Mouse (Mus musculus) heart, postnatal 25 days (tissue): ENCODE results near the gene Tmpo. TPM values are rescaled to one million over a fixed set of nuclear protein-coding genes. Genes with fewer than 3 reads are reported as not detected.

Experiments
- DNase-seq: peaks from one replicate; pipeline ENCODE4 v3.0.0; 2022; ENCODE audit warnings: low spot score
- intact Hi-C: fragments of 180-260 bp; cut with DNase I; formaldehyde crosslinking; loops from one replicate; pipeline ENCODE4 v1.15.1; 2025
- total RNA-seq, 2 experiments: library from RNA; stranded (reverse); gene quantifications; 2 replicates each; pipeline ENCODE4 v1.2.3; 2021

The Tmpo gene
- 10 to 100 TPM; 40.1 to 45.7 TPM for total RNA-seq

DNA sequence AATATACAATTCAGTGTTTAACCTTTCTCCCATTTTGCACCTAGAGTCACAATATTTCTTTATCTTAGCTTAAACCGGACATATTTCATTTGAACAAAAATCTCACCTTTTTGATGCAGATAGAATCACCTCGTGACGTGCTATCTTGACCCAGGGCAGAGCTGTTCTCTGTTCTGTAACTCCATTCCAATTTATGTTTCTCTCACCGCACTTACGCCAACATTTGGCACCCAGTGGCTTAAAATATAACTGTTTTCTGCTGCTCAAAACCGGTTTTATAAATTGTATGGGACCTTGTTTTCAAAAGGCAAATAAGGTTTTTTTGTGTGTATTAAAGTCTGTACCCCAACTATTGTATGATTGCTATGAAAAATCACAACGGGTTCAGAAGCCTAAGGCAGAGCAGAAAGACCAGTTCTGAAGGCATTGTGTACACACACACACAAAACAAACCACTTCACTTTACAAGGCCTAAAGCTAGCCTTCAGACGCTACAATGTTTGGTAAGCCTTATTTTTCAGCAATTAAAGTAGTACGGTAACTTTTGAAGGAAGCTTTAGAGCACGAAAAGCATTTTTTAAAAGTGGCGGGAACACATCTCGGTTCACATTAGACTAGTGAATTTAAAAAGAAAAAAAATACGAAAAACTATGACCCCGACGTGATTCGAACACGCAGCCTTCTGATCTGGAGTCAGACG lies at the start of gene Tmpo:
Tmpo (minus strand) TSS at position 555 of the 700 bp plus-strand sequence.
- no peak for DNase-seq
- intact Hi-C loops, result loop anchor here (10.0 kb wide), 1 partner anchor 1834 kb away; no protein-coding TSS in a partner anchor

DNA sequence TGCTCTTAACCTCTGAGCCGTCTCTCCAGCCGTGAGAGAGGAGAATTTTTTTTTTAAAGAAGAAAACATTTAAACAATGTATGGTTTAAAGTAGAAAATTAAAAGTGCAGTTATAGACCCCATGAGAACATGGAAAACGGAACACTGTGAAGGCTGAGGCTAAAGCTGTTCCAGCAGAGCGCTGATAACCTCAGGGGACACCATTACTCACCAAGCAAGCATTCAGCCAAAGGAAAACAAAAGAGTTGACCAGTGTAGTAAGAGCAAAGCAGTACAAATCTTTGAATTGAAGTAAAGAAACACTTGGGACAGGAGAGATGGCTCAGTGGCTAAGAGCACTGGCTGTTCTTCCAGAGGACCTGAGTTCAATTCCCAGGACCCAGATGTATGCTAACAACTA lies 49.3 kb upstream of the Tmpo start:
- intact Hi-C loops, result no loop called here
- DNase-seq, result peak; percentile 46

DNA sequence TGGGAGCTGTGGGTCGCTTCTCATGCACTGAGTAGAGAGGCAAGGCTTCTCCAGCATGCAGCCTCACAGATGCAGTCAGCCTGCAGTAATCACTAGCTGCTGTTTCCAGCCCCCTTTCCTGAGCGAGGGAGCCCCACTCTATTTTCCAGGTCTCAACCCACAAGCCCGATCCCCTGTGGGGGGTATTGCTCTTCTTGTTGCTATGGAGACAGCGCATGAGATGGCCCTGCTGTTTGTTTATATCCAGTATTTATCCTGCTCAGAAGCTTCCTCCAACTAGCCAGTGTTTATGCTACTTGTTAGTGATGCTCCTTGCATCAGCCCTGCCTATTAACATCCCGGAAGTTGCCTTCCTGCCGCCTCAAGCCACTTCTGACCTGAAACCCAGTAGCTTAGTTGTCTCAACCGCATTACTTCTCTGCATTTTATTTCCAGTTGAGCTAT lies 48.4 kb upstream of the Tmpo start:
- DNase-seq, result no peak
- intact Hi-C loops, result no loop called here

DNA sequence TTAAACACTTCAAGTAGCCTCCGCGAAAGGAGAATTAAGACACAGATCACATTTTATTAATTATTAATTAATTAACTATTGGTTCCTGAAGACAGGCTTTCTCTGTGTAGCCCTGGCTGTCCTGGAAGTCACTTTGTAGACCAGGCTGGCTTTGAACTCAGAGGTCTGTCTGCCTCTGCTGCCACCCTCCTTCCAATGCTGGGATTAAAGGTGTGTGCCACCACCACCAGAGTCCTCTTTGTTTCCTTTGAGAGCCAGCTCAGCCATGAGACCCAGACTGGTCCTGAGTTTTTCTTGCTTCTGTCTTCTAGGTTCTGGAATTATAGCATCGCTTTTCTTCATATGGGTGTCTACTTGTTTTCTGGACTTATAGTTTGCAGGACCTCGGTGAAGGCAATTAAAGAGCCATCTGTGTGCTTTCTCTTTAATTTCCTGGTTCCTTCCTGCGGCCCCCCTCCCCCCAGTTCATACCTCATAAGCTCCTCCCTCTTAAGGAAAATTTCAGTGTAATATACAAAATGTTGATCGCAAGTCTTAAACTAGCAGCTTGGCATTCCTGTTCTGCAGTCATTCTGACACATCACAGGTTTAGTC lies 47.9 kb upstream of the Tmpo start:
- intact Hi-C loops, result no loop called here
- DNase-seq, result no peak

DNA sequence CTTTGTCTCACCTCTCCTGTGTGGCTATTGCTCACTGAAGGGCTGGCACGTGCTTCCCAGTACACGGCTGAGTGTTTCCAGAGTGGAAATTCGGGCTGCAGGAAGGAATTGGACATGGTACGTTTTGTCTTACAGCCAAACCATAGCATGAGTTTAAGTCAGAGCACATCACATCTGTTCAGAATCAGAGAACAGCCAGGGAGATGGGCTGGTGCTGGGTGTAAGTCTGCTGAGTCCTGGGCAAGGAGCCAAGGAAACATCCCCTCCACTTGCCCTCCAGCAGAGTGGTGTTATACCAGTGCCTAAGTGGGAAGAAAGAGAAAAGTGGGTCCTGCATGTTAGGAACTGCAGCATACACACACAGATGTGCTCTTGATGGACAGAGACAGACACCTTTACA lies 45.9 kb upstream of the Tmpo start:
- intact Hi-C loops, result no loop called here
- no peak for DNase-seq

DNA sequence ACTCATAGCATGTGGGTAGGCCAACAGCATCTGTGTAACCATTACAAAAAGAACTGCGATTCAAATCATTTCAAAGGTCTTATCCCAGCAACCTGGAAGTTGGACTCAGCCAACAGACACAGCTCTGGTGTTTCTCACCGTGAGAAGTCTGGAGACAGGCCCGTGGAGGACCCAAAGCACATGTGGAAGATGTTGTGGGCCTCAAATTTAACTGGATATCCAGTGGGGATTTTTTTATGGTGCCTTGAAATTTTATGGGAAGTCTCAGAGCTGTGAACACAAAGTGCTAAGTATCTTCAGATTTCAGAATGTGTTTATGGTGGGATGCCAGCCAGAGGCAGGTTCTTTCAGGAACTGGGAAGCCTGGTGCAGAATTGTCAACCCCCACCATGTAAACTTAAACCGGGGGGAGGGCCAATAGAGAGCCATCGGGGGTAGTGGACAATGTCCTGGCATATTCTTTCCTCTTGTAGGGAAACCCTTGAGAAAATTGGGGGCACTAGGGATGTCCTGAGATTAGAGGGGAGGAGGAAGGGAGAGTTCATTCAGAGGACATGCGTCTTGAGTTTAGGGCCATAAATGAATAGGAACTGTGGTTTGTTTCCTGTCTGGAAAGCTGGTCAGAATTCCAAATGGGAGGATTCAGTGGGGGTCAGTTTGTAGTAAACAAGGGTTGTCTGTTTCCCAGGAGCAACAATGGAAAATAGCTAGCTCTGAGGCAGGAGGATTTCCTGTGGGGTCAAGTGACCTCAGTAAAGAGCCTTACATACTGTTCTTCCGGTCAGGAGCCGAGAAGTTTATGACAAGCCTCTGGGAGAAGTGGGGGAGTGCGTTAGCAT lies 41.5 kb upstream of the Tmpo start:
- no peak for DNase-seq
- intact Hi-C loops, result no loop called here

DNA sequence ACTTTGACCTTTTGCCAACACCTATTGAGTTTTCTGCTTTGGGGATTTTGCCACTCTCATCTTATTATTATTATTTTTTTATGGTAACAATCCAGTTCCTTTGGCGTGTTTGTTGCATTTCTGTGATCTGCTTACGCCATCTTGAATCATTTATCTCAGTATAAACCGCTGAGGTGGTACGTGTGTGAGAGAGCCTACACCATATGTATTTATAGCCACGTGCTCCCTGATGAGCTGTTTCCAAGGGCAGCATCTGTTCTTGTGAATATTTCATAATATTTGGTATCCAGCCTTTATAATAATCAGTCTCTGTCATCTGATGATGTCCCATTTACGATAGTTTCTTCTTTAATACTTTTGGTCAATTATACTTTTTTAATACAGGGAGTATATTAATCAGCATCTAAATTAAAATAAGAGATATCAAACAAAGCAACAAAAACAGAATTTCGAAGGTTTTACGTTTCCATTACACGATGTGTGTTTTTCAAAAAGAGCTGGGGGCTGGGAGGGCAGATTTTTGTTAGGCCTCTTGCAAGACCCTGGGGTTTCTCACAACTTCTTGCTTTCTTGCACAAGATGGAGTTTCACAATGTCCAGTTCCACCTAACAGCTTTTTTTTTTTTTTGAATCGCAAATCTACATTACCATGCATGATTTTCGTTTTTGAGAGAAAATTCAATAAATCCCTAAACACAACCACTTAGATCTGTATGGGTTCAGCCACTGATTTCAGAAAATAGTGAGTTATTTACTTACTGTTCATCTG lies 28.0 kb upstream of the Tmpo start:
- intact Hi-C loops, result no loop called here
- no peak for DNase-seq

DNA sequence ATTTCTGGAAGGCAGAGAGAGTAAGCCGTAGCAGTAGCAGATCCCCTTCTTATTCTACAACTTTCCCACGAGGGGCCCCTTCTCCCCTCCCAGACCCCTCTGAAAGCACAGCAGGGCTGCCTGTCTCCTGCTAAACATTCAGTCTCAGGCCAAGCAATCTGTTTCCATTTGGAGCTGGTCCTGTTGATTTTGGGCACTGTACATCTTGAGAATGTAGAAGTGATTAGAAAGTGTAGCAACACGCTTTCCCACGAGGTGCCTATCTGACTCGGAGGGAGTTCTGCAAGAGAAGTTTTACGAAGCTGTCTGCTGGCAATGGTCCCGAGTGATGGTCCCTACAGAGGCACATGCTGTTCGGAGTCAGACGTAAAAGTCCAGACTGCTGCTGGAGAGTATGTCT lies 27.3 kb upstream of the Tmpo start:
- intact Hi-C loops, result no loop called here
- DNase-seq, result peak; percentile 23

DNA sequence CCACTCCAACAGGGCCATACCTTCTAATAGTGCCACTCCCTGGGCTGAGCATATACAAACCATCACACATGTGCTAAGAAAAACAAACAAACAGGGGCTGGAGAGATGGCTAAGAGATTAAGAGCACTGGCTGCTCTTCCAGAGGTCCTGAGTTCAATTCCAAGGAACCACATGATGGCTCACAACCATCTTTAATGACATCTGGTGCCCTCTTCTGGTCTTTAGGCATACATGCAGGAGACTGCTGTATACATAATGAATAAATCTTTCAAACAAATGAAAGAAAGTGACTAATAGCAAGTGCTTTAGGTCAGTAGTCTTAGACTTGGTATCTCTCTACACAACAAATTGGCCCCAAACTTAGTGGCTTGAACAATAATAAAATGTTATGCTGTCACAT lies 26.2 kb upstream of the Tmpo start:
- intact Hi-C loops, result no loop called here
- no peak for DNase-seq

DNA sequence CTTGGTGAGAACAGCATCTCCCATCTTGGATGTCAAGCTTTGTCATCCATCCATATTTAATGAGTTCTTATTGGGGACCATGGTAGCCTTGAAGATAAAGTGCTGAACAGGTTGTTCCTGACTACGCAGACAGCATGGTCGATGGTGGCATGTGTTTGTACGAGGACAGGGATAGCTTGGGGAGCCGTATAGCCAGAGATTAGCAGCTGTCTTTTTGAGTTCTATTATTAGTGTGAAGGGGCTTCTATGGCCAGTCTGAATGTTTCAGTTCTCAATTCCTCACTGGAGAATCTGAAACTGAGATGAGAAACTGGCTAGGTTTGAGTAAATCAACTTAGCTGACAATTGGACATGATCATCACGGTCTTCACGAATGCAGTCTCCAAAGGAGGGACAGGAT lies 24.5 kb upstream of the Tmpo start:
- DNase-seq, result no peak
- intact Hi-C loops, result no loop called here

DNA sequence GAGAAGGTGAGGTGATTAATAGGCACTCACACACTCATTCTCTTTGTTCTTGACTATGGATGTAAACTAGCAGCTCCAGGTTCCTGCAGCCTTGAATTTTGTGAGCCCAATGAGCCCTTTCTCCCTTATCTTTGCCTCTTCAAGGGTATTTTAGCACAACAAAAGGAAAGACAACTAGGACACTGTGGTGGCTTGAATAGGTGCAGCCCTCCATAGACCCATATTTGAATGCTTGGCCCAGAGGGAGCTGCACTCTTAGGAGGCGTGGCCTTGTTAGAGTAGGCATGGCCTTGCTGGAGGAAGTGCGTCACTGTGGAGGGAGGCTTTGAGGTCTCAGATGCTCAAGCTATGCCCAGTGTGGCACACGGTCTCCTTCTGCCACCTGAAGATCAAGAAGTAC lies 19.5 kb upstream of the Tmpo start:
- no peak for DNase-seq
- intact Hi-C loops, result no loop called here

DNA sequence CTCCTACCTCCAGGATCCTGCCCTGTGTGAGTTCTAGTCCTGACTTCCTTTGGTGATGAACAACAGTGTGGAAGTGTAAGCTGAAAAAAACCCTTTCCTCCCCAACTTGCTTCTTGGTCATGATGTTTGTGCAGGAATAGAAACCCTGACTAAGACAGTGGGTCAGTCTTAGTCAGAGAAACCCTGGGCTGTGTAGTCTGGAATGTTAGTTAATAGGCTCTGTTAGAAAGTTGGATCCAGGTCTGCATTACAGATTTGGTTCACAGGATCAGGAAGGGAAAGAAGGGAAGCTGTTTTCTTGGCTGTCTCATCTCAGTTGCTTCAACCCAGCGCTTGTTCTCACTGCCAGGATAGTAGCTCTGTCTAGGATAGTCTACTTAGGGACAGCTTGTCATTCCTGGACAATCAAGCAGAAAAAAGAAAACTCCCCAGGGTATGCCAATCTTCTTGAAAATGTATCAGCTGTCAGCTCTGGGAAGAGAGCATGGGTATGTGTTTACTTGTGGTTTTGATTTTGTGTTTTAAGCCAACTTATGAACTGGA lies 18.2 kb upstream of the Tmpo start:
- no peak for DNase-seq
- intact Hi-C loops, result no loop called here

DNA sequence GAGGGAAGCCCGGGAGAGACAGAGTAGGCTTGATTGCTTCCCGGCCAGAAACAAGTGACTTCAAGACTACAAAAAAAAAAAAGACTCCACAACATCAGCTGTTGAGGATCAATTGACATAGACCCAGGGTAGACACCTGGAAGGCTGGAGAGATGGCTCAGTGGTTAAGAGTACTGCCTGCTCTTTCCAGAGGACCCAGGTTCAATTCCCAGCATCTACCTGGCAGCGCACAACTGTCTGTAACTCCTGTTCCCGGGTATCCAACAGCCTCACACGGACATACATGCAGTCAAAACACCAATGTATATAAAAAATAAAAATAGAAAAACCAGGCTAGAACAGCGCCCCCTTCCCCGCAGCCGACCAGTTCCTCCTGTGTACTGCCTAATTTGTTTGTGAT lies 16.6 kb upstream of the Tmpo start:
- intact Hi-C loops, result no loop called here
- no peak for DNase-seq

DNA sequence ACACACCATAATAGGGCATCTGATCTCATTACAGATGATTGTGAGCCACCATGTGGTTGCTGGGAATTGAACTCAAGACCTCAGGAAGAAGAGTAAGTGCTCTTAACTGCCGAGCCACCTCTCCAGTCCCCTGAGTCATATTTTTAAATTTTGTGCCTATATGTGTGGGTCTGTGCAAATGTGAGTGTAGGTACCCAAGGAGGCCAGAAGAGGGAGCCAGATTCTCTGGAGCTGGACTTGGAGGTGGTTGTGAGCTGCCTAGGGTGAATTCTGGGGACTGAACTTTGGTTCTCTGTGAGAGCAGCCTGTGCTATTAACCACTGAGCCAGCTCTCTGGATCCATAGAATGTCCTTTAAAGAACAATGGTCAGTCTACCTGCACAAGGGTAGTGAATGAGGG lies 15.7 kb upstream of the Tmpo start:
- DNase-seq, result no peak

DNA sequence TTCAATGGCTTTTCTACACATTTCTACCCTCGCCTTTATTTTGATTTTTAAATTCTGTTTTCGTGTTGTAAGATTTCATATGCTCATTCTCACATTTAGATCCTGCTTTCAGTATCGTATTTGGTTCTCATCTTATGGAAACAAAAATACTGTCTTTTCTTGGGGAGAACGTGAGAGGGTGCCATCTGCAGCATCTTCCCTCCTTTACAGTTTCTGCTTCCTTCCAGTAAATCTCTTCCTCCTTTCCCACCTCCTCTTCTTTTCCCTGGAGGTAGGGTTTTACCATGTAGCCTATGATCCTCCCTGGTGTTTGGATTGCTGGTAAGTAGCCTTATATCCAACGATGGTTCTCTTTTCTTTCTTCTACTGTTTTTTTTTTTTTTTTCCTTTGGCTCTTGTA lies 14.6 kb upstream of the Tmpo start:
- intact Hi-C loops, result no loop called here
- DNase-seq, result no peak

More for the DNA sequence above, 15.7 kb upstream of the Tmpo start:
- intact Hi-C loops, result no loop called here

DNA sequence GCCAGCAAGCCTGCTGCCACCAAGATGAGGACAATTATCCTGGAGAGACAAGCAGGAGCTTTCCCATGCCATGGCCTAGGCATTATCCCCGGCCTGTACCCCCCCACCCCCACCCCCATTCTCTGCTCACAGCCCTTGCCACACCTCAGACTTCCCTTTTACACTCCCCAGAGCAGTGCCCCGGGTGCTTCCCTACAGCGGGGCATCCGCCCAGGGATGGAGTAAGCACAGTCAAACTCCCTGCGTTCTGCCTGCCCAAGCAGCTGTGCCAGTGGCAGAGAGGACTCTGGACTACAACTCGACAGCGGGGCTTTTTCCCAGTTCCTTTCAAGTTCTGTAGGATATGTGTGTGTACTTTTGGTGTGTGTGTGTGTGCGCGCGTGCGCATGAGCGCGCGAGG lies 14.0 kb upstream of the Tmpo start:
- intact Hi-C loops, result no loop called here
- no peak for DNase-seq

DNA sequence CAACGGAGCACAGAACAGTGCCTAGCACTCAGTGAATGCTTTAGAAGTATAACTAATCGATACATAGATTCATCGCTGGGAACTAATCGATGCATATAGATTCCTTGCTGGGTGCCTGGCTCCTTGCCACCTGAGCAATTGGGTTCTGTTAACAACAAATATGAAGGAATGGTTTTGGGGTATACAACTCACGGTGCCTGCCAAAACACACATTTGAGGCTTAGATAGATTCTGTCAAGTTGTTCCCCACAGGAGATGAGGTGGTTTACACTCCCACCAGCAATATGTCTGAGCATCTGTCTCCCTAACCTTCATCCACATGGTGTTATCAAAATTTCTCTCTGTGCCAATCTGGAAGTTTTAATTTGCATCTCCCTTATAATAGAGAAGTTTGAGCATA lies 10.7 kb upstream of the Tmpo start:
- DNase-seq, result no peak
- intact Hi-C loops, result no loop called here

DNA sequence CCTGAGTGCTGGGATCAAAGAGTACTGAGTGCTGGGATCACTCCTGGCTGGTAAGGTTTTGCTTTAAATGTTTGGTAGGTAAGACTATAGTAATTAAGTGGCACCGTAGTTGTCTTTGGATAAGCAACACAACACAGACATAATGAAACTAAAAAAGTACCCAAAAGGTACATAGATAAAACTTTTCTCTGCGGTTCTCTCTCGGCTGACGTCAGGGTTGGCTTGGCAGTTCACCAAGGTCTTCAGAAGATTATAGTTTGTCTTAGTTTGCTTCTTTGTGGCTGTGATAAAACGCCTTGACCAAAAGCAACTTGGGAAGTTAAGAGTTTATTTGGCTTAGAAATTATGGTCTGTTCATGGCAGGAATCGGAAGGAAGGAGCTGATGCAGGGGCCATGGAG lies 8.4 kb upstream of the Tmpo start:
- intact Hi-C loops, result loop anchor here (5.0 to 10.0 kb wide), 2 partner anchors 48 to 1825 kb away; no protein-coding TSS in a partner anchor
- no peak for DNase-seq

DNA sequence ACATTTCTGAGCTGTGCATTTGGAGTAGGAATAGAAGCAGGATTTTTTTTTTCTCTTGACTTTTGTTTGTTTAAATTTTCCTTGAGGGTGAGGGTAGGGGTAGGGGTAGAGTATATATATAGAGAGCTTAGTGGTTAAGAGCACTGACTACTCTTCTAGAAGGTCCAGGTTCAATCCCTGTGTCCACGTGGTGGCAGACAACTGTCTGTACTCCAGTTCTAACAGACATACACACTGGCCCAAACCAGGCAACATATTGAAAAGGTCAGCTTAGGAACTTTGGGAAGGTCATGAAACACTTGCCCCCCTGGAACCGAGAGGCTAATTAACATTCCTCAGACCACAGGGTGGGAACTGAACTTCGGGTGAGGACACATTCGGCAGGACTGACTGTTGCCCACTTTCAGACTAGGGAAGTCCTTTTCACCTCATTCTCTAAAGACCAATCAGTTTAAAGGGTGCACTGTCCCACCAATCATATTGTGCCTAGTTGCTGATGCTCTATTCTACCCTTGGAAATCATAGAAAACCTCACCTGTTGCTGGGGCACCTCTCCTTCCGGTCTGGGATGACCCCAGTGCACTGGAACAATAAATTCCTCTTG lies 7.7 kb upstream of the Tmpo start:
- no peak for DNase-seq
- intact Hi-C loops, result loop anchor here (5.0 to 10.0 kb wide), 2 partner anchors 49 to 1826 kb away; no protein-coding TSS in a partner anchor
